Mouse (Mus musculus) naive thymus-derived CD4-positive, alpha-beta T cell, adult 2 months (primary cell): ENCODE measurements around the gene Ch25h.

Source experiments
- DNase-seq: peaks from one replicate; pipeline ENCODE4 v3.0.0-alpha.2; 2011; ENCODE audit warnings: low read depth

Gene Ch25h

GRCm38 (mm10) chr19:34474991-34475971 is at the start of gene Ch25h:
TSS of gene Ch25h (minus strand) at chr19:34475164.
- peak; percentile 56 for DNase-seq

- DNase-seq = no peak
Observed at GRCm38 (mm10) chr19:34524646-34525045, 49.7 kb upstream of the Ch25h start.

GRCm38 (mm10) chr19:34523106-34523725 is 48.3 kb upstream of the Ch25h start:
- DNase-seq = no peak

- no peak for DNase-seq
Observed at GRCm38 (mm10) chr19:34521978-34522377, 47.0 kb upstream of the Ch25h start.

GRCm38 (mm10) chr19:34521361-34521760 is 46.4 kb upstream of the Ch25h start:
- no peak for DNase-seq

- DNase-seq = no peak
Observed at GRCm38 (mm10) chr19:34520051-34520450, 45.1 kb upstream of the Ch25h start.

GRCm38 (mm10) chr19:34519646-34520045 is 44.7 kb upstream of the Ch25h start:
- no peak for DNase-seq

GRCm38 (mm10) chr19:34518786-34519185 is 43.8 kb upstream of the Ch25h start:
- no peak for DNase-seq

- no peak for DNase-seq
Observed at GRCm38 (mm10) chr19:34517812-34518594, 43.0 kb upstream of the Ch25h start.

GRCm38 (mm10) chr19:34517197-34517596 is 42.2 kb upstream of the Ch25h start:
- DNase-seq = no peak

- DNase-seq = no peak
Observed at GRCm38 (mm10) chr19:34516346-34516745, 41.4 kb upstream of the Ch25h start.

- DNase-seq = no peak
Observed at GRCm38 (mm10) chr19:34515681-34516080, 40.7 kb upstream of the Ch25h start.

GRCm38 (mm10) chr19:34511528-34511927 is 36.6 kb upstream of the Ch25h start:
- DNase-seq = no peak

- peak; percentile 77 for DNase-seq
Observed at GRCm38 (mm10) chr19:34510717-34511116, 35.8 kb upstream of the Ch25h start.

- peak; percentile 83 for DNase-seq
Observed at GRCm38 (mm10) chr19:34505161-34505721, 30.3 kb upstream of the Ch25h start.

GRCm38 (mm10) chr19:34500763-34501162 is 25.8 kb upstream of the Ch25h start:
- DNase-seq = peak; percentile 92

GRCm38 (mm10) chr19:34496353-34496752 is 21.4 kb upstream of the Ch25h start:
- DNase-seq = no peak

GRCm38 (mm10) chr19:34493859-34494258 is 18.9 kb upstream of the Ch25h start:
- no peak for DNase-seq

- peak; percentile 82 for DNase-seq
Observed at GRCm38 (mm10) chr19:34483547-34483946, 8.6 kb upstream of the Ch25h start.

GRCm38 (mm10) chr19:34474228-34474990 is 555 bp downstream of the Ch25h start:
- DNase-seq = peak; percentile 58

- DNase-seq = no peak
Observed at GRCm38 (mm10) chr19:34471703-34472102, 3.3 kb downstream of the Ch25h start.
